Mouse (Mus musculus) MEL (cell line): ENCODE measurements around the gene Neurod4.

Experiments used
- BHLHE40 ChIP-seq: IDR thresholded peaks from 2 replicates; pipeline ENCODE4 v1.6.1; 2012; ENCODE audit warnings: low read depth, mild to moderate bottlenecking, inconsistent platforms, low read length, improper control_type of control experiment, borderline replicate concordance
- CTCF ChIP-seq, 3 experiments: IDR thresholded peaks in 2 of 3; conservative IDR thresholded peaks in 1 of 3; 2 replicates each; pipeline ENCODE4 v1.5.1; 2011 to 2012; ENCODE audit warnings: low read length in 3 of 3, low read depth in 2 of 3, mild to moderate bottlenecking in 2 of 3, improper control_type of control experiment in 1 of 3, inconsistent platforms in 1 of 3, mixed read lengths in 1 of 3, moderate library complexity in 1 of 3; ENCODE audit not compliant: control insufficient read depth in 1 of 3, insufficient read depth in 1 of 3, poor library complexity in 1 of 3, severe bottlenecking in 1 of 3
- MAFK ChIP-seq: IDR thresholded peaks from 2 replicates; pipeline ENCODE4 v1.6.1; 2011; ENCODE audit warnings: low read depth, mild to moderate bottlenecking, low read length, improper control_type of control experiment, borderline replicate concordance
- POLR2A ChIP-seq, 2 experiments: IDR thresholded peaks; 2 replicates each; pipeline ENCODE4 v1.6.1; 2011 to 2012; ENCODE audit warnings: low read length in 2 of 2, mild to moderate bottlenecking in 2 of 2, control low read depth in 1 of 2, improper control_type of control experiment in 1 of 2, low read depth in 1 of 2, moderate library complexity in 1 of 2; ENCODE audit not compliant: control insufficient read depth in 1 of 2, insufficient read depth in 1 of 2, poor library complexity in 1 of 2
- POLR2AphosphoS2 ChIP-seq: IDR thresholded peaks from 2 replicates; pipeline ENCODE4 v1.6.1; 2011; ENCODE audit warnings: low read length, improper control_type of control experiment
- SIN3A ChIP-seq: IDR thresholded peaks from 2 replicates; pipeline ENCODE4 v1.6.1; 2012; ENCODE audit warnings: low read length, improper control_type of control experiment, inconsistent platforms
- ZNF384 ChIP-seq: IDR thresholded peaks from 2 replicates; pipeline ENCODE4 v1.6.1; 2012; ENCODE audit warnings: low read depth, mild to moderate bottlenecking, inconsistent platforms, low read length, improper control_type of control experiment

DNA sequence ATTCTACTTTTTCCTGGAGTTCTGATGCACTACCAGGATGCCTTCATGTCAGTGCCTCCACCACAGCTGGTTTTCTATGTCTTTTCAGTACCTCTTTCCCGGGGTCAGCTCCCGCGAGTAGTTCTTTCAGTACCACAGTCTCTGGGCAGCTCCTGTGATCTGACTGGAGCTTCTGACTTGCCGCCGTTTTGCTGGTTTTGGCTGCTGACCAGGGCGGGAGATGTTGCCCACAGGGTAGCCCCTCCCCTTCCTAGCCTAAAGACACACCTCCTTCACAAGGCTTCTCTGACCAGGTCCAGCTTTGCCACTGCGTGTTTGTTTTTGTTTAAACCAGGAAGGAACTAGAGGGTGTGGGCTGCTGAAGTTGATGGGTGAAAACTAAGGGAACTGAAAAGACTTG lies at the start of gene Neurod4:
- peak; percentile 78; the same call in 1 of the 2 replicates for TF ChIP-seq SIN3A
- no peak for TF ChIP-seq POLR2A (IDR thresholded peaks at IDR 0.05; ENCODE audit: control insufficient read depth in 1 of 2, insufficient read depth in 1 of 2, low read depth in 1 of 2, low read length in 2 of 2, poor library complexity in 1 of 2)
- TF ChIP-seq MAFK, result no peak
- TF ChIP-seq ZNF384, result no peak
- TF ChIP-seq CTCF (IDR thresholded peaks at IDR 0.05 in 2 of 3, conservative IDR thresholded peaks at IDR 0.05 in 1 of 3; ENCODE audit: control insufficient read depth in 1 of 3, insufficient read depth in 1 of 3, low read depth in 2 of 3, low read length in 3 of 3, poor library complexity in 1 of 3, severe bottlenecking in 1 of 3), result no peak
- no peak for TF ChIP-seq BHLHE40
- TF ChIP-seq POLR2AphosphoS2, result no peak
